Mouse (Mus musculus) testis, adult 2 months (tissue): ENCODE measurements around the gene Traf5. TPM values are rescaled to one million over a fixed set of nuclear protein-coding genes. Genes with fewer than 3 reads are reported as not detected.
A peak's percentile ranks its signal among the peaks of the same experiment; 100 is the strongest.

Experiments
- H3K27ac ChIP-seq: fragments of 200-500 bp; 2 replicates; pipeline ENCODE4 v1.5.1; 2012; ENCODE audit warnings: low read depth, low read length; ENCODE audit not compliant: control insufficient read depth, insufficient read depth
- H3K27me3 ChIP-seq: fragments of 200-500 bp; 2 replicates; pipeline ENCODE4 v1.6.1; 2012; ENCODE audit warnings: mild to moderate bottlenecking, low read length, moderate library complexity; ENCODE audit not compliant: control insufficient read depth, insufficient read depth
- H3K36me3 ChIP-seq: fragments of 200-500 bp; 2 replicates; pipeline ENCODE4 v1.6.1; 2012; ENCODE audit warnings: mild to moderate bottlenecking, low read length; ENCODE audit not compliant: control insufficient read depth, insufficient read depth
- H3K4me1 ChIP-seq: fragments of 200-500 bp; 2 replicates; pipeline ENCODE4 v1.6.1; 2012; ENCODE audit warnings: low read length; ENCODE audit not compliant: control insufficient read depth, insufficient read depth
- H3K4me3 ChIP-seq: fragments of 200-500 bp; 2 replicates; pipeline ENCODE4 v1.5.1; 2012; ENCODE audit warnings: low read depth, mild to moderate bottlenecking, low read length, moderate library complexity, mixed read lengths; ENCODE audit not compliant: control insufficient read depth
- CTCF ChIP-seq: fragments of 200-500 bp; IDR thresholded peaks from 2 replicates; pipeline ENCODE4 v1.5.1; 2012; ENCODE audit warnings: low read depth, mild to moderate bottlenecking, inconsistent platforms, low read length, moderate library complexity; ENCODE audit not compliant: control insufficient read depth, insufficient read depth, insufficient replicate concordance
- POLR2A ChIP-seq: fragments of 200-500 bp; IDR thresholded peaks from 2 replicates; pipeline ENCODE4 v1.6.1; 2012; ENCODE audit warnings: low read depth, mild to moderate bottlenecking, inconsistent platforms, low read length, moderate library complexity; ENCODE audit not compliant: control insufficient read depth
- polyA plus RNA-seq: library from polyadenylated mRNA; depleted of rRNA; stranded (reverse); fragments of >200 nt; gene quantifications from 2 replicates; pipeline ENCODE4 v1.2.3, GENCODE M21; 2012

The Traf5 gene
- polyA plus RNA-seq, 1 experiment = 1.6 TPM

- H3K27ac ChIP-seq = no peak overlapping the region
- no peaks in the 10 kb centered on the region; the same call in 1 of the 2 replicates for H3K4me1 ChIP-seq
- TF ChIP-seq POLR2A = no peak
- no peak for TF ChIP-seq CTCF
- no peak overlapping the region for H3K4me3 ChIP-seq
- H3K27me3 ChIP-seq = no peaks in the 10 kb centered on the region
- no peaks in the 10 kb centered on the region for H3K36me3 ChIP-seq
These were observed 7.1 kb downstream of the Traf5 start for GRCm38 (mm10) chr1:192085218-192085617.

- no peaks in the 10 kb centered on the region for H3K27me3 ChIP-seq
- H3K4me1 ChIP-seq = no peaks in the 10 kb centered on the region; the same call in 1 of the 2 replicates
- no peak overlapping the region for H3K4me3 ChIP-seq
- H3K27ac ChIP-seq = no peak overlapping the region
- TF ChIP-seq CTCF (no peak), POLR2A (no peak)
- no peaks in the 10 kb centered on the region for H3K36me3 ChIP-seq
These were observed 9.7 kb downstream of the Traf5 start for GRCm38 (mm10) chr1:192082646-192083045.

- TF ChIP-seq CTCF (no peak), POLR2A (no peak)
- H3K4me3 ChIP-seq = no peak overlapping the region
- H3K36me3 ChIP-seq = no peaks in the 10 kb centered on the region
- no peaks in the 10 kb centered on the region for H3K27me3 ChIP-seq
- H3K27ac ChIP-seq = no peak overlapping the region
- no peaks in the 10 kb centered on the region; the same call in 1 of the 2 replicates for H3K4me1 ChIP-seq
These were observed 11.2 kb downstream of the Traf5 start for GRCm38 (mm10) chr1:192081129-192081528.

GRCm38 (mm10) chr1:192079121-192079520, 13.2 kb downstream of the Traf5 start:
- peak overlapping the region; percentile 57 for H3K27ac ChIP-seq
- TF ChIP-seq POLR2A (no peak), CTCF (no peak)
- H3K27me3 ChIP-seq = no peaks in the 10 kb centered on the region
- H3K4me3 ChIP-seq = no peak overlapping the region
- no peaks in the 10 kb centered on the region for H3K36me3 ChIP-seq
- H3K4me1 ChIP-seq = no peaks in the 10 kb centered on the region

GRCm38 (mm10) chr1:192078406-192078805, 14.0 kb downstream of the Traf5 start:
- Histone ChIP-seq H3K4me1 (no peaks in the 10 kb centered on the region), H3K36me3 (no peaks in the 10 kb centered on the region), H3K27me3 (no peaks in the 10 kb centered on the region), H3K4me3 (no peak overlapping the region), H3K27ac (no peak overlapping the region)
- TF ChIP-seq CTCF (no peak), POLR2A (no peak)

- Histone ChIP-seq H3K4me3 (no peak overlapping the region), H3K4me1 (no peaks in the 10 kb centered on the region), H3K27me3 (no peaks in the 10 kb centered on the region), H3K27ac (no peak overlapping the region), H3K36me3 (no peaks in the 10 kb centered on the region)
- TF ChIP-seq POLR2A (no peak), CTCF (no peak)
These were observed 15.4 kb downstream of the Traf5 start for GRCm38 (mm10) chr1:192076796-192077535.

GRCm38 (mm10) chr1:192076101-192076500, 16.3 kb downstream of the Traf5 start:
- Histone ChIP-seq H3K4me3 (no peak overlapping the region), H3K36me3 (no peaks in the 10 kb centered on the region), H3K27me3 (no peaks in the 10 kb centered on the region), H3K27ac (no peak overlapping the region), H3K4me1 (no peaks in the 10 kb centered on the region)
- TF ChIP-seq CTCF = no peak
- no peak for TF ChIP-seq POLR2A

GRCm38 (mm10) chr1:192074824-192075223, 17.5 kb downstream of the Traf5 start:
- no peaks in the 10 kb centered on the region for H3K36me3 ChIP-seq
- no peaks in the 10 kb centered on the region for H3K27me3 ChIP-seq
- H3K4me3 ChIP-seq = no peak overlapping the region
- H3K27ac ChIP-seq = no peak overlapping the region
- no peak for TF ChIP-seq POLR2A
- no peak for TF ChIP-seq CTCF
- H3K4me1 ChIP-seq = no peaks in the 10 kb centered on the region; the same call in 1 of the 2 replicates
